Mouse (Mus musculus) midbrain, embryonic 16.5 days (tissue): ENCODE results near the gene Tnfrsf25. TPM values are rescaled to one million over a fixed set of nuclear protein-coding genes. Genes with fewer than 3 reads are reported as not detected.

Source experiments
- ATAC-seq: fragments of 200-750 bp; cut with Nextera tagmentation; 2 replicates; pipeline ENCODE4 v1.8.0; 2017; ENCODE audit warnings: moderate TSS enrichment
- H3K27ac ChIP-seq: fragments of 300-500 bp; sonication (generic); 2 replicates; pipeline ENCODE4 v1.5.1; 2014; ENCODE audit warnings: mild to moderate bottlenecking, low read length, mixed read lengths
- H3K27me3 ChIP-seq: fragments of 300-500 bp; sonication (generic); 2 replicates; pipeline ENCODE4 v1.6.1; 2014; ENCODE audit warnings: low read depth, low read length, mixed read lengths; ENCODE audit not compliant: control insufficient read depth, insufficient read depth
- H3K36me3 ChIP-seq: fragments of 300-500 bp; sonication (generic); 2 replicates; pipeline ENCODE4 v1.6.1; 2014; ENCODE audit warnings: mild to moderate bottlenecking, low read length, moderate library complexity, mixed read lengths; ENCODE audit not compliant: control insufficient read depth, insufficient read depth
- H3K4me1 ChIP-seq: fragments of 300-500 bp; sonication (generic); 2 replicates; pipeline ENCODE4 v1.6.1; 2014; ENCODE audit warnings: mild to moderate bottlenecking, low read length, mixed read lengths; ENCODE audit not compliant: control insufficient read depth, insufficient read depth
- H3K4me2 ChIP-seq: fragments of 300-500 bp; sonication (generic); 2 replicates; pipeline ENCODE4 v1.6.1; 2014; ENCODE audit warnings: mild to moderate bottlenecking, low read length, mixed read lengths
- H3K4me3 ChIP-seq: fragments of 300-500 bp; sonication (generic); 2 replicates; pipeline ENCODE4 v1.5.1; 2014; ENCODE audit warnings: low read depth, mild to moderate bottlenecking, low read length, moderate library complexity, mixed read lengths
- H3K9ac ChIP-seq: fragments of 300-500 bp; sonication (generic); 2 replicates; pipeline ENCODE4 v1.6.1; 2014; ENCODE audit warnings: low read depth, low read length, mixed read lengths
- H3K9me3 ChIP-seq: fragments of 300-500 bp; sonication (generic); replicated peaks from 2 replicates; pipeline ENCODE4 v1.6.1; 2014; ENCODE audit warnings: mild to moderate bottlenecking, low read length, mixed read lengths; ENCODE audit not compliant: control insufficient read depth, poor library complexity, severe bottlenecking
- WGBS: fragments of 180-500 bp; shearing (Covaris S2); extraction: QIAGEN DNeasy Blood & Tissue Kit; methylation state at CpG from one replicate; pipeline ENCODE4 v1.1.7; 2014; 5-methylcytosine and 5-hydroxymethylcytosine counted together
- polyA plus RNA-seq: library from polyadenylated mRNA; unstranded; fragments of >200 nt; fragmentation: Nextera tagmentation; extraction: Ambion mirVana; gene quantifications from 2 replicates; pipeline ENCODE4 v1.2.1, GENCODE M21; 2015

The Tnfrsf25 gene
- polyA plus RNA-seq, 1 experiment from 2014 or later, result 0.83 TPM

- H3K4me1 ChIP-seq, result no peaks in the 10 kb centered on the region; the same call in 1 of the 2 replicates
- no peak overlapping the region for H3K27ac ChIP-seq
- H3K9me3 ChIP-seq, result no peaks in the 10 kb centered on the region
- no peaks in the 10 kb centered on the region for H3K27me3 ChIP-seq
- no peak overlapping the region for H3K4me3 ChIP-seq
- no peak overlapping the region for H3K9ac ChIP-seq
- H3K36me3 ChIP-seq, result 0 out of 2 replicates have a peak, but pooled peaks cover 5% of the 10 kb centered on the region
- H3K4me2 ChIP-seq, result no peak overlapping the region
- WGBS, result 22% methylated on average over 11 of the region's 11 CpGs
- ATAC-seq, result no peak
Observed at GRCm38 (mm10) chr4:152097911-152098799, 17.6 kb upstream of the Tnfrsf25 start.

GRCm38 (mm10) chr4:152100541-152100940 is 15.2 kb upstream of the Tnfrsf25 start:
- no peak overlapping the region for H3K4me2 ChIP-seq
- no peaks in the 10 kb centered on the region; the same call in 1 of the 2 replicates for H3K4me1 ChIP-seq
- no peaks in the 10 kb centered on the region for H3K27me3 ChIP-seq
- no peaks in the 10 kb centered on the region for H3K9me3 ChIP-seq
- H3K27ac ChIP-seq, result no peak overlapping the region
- 0 out of 2 replicates have a peak, but pooled peaks cover 5% of the 10 kb centered on the region for H3K36me3 ChIP-seq
- no peak overlapping the region for H3K9ac ChIP-seq
- 81% methylated on average over 11 of the region's 11 CpGs for WGBS
- no peak overlapping the region for H3K4me3 ChIP-seq
- ATAC-seq, result no peak

DNA sequence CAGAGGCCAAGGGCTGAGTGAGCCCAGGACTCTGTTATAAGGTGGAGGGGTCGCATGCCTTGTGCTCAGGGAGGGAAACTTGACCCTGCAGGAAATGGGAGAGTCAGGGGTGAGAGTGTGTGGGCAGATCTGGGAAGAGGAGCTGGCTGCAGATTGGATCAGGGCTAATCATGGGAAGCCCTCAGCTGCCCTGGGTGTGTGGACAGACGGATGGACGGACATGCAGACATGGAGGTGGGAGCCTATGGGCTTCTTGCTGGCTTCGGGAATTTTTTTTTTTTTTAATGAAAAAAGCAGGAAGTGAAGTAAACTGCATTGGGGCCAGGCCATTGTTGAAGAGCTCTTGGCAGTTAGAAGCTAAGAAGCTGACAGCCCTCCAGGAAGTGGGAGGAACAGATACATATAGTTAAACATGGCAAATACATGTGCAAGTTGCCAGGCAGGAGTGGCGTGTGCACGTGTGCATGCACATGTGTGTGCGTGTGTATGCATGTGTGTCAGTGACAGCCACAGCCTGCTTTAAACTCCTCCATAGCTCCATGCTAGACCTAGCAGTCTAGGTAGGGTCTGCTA is 14.6 kb upstream of the Tnfrsf25 start:
- Histone ChIP-seq H3K9me3 (no peaks in the 10 kb centered on the region), H3K36me3 (0 out of 2 replicates have a peak, but pooled peaks cover 5% of the 10 kb centered on the region), H3K4me1 (no peaks in the 10 kb centered on the region; the same call in 1 of the 2 replicates), H3K27ac (no peak overlapping the region), H3K9ac (no peak overlapping the region), H3K4me2 (no peak overlapping the region), H3K4me3 (no peak overlapping the region), H3K27me3 (no peaks in the 10 kb centered on the region)
- no peak for ATAC-seq
- 89% methylated on average over 7 of the region's 7 CpGs for WGBS

- H3K9ac ChIP-seq, result no peak overlapping the region
- 95% methylated on average over 16 of the region's 16 CpGs for WGBS
- no peak overlapping the region for H3K4me2 ChIP-seq
- H3K27me3 ChIP-seq, result no peaks in the 10 kb centered on the region
- no peaks in the 10 kb centered on the region for H3K9me3 ChIP-seq
- no peak overlapping the region for H3K4me3 ChIP-seq
- ATAC-seq, result no peak
- H3K4me1 ChIP-seq, result no peaks in the 10 kb centered on the region
- no peak overlapping the region for H3K27ac ChIP-seq
- H3K36me3 ChIP-seq, result 0 out of 2 replicates have a peak, but pooled peaks cover 5% of the 10 kb centered on the region
Observed at GRCm38 (mm10) chr4:152101921-152102320, 13.8 kb upstream of the Tnfrsf25 start.

DNA sequence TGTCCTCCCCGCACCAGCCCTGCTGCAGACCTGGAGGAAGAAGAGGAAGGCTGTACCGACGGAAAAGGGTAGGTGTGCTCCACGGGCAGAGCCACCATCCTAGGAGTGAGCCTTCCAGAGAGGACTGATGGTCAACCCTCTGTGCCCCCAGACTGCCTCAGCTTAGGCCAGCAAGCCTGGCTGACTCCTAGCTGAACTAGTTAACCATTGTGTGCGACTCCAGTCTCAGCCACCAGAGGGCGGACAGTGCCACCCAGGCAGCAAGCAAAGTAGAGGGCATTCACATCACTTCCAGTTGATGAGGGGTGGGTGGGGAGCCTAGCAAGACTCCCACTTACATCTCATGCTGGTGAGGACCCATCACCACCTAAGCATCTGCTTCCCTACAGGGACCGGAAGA is 12.7 kb upstream of the Tnfrsf25 start:
- H3K27ac ChIP-seq, result no peak overlapping the region
- peaks cover 6% of the 10 kb centered on the region for H3K4me1 ChIP-seq
- H3K9me3 ChIP-seq, result no peaks in the 10 kb centered on the region
- H3K27me3 ChIP-seq, result no peaks in the 10 kb centered on the region
- H3K4me2 ChIP-seq, result no peak overlapping the region
- ATAC-seq, result no peak
- no peak overlapping the region for H3K4me3 ChIP-seq
- 0 out of 2 replicates have a peak, but pooled peaks cover 5% of the 10 kb centered on the region for H3K36me3 ChIP-seq
- no peak overlapping the region for H3K9ac ChIP-seq
- WGBS, result 36% methylated on average over 7 of the region's 7 CpGs

GRCm38 (mm10) chr4:152106746-152107145 is 9.0 kb upstream of the Tnfrsf25 start:
- Histone ChIP-seq H3K4me2 (no peak overlapping the region), H3K9me3 (no peaks in the 10 kb centered on the region), H3K4me3 (no peak overlapping the region), H3K27ac (no peak overlapping the region), H3K36me3 (0 out of 2 replicates have a peak, but pooled peaks cover 5% of the 10 kb centered on the region), H3K9ac (no peak overlapping the region), H3K4me1 (peaks cover 16% of the 10 kb centered on the region), H3K27me3 (no peaks in the 10 kb centered on the region)
- 61% methylated on average over 9 of the region's 9 CpGs for WGBS
- no peak for ATAC-seq

DNA sequence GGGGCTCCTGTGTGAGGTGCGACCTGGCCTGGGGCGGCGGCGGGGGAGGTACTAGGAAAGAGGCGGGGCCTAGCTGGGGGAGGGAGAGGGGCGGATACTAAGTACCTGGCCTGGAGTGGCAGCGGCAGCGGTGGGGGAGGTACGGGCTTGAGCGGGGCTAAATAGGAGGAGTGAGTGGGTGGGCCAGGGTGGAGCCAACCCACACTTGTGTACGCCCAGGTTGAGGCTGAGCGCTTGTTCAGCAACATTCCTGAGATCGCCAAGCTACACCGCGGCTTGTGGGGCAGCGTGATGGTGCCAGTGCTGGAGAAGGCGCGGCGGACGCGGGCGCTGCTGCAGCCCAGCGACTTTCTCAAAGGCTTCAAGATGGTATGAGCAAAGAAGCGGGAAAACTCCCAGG is 8.2 kb upstream of the Tnfrsf25 start:
- peak overlapping the region; percentile 53 for H3K9ac ChIP-seq
- peak; percentile 49 for ATAC-seq

DNA sequence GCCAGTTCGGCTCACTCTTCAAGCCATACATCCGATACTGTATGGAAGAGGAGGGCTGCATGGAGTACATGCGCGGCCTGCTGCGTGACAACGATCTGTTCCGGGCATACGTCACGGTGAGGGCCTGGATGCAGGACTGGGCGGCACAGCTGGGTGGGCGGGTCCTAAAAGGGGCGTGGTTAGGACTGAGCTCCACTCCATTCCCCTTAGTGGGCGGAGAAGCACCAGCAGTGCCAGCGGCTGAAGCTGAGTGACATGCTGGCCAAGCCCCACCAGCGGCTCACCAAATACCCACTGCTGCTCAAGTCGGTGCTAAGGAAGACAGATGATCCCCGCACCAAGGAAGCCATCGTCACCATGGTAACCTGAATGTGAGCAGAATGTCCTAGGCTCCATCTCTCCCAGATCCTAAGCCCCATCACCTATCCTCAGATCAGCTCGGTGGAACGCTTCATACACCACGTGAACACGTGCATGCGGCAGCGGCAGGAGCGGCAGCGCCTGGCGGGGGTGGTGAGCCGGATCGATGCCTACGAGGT is 7.7 kb upstream of the Tnfrsf25 start:
- Histone ChIP-seq H3K27ac (peak overlapping the region; percentile 68), H3K4me1 (peaks cover 16% of the 10 kb centered on the region), H3K4me2 (peak overlapping the region; percentile 56), H3K27me3 (no peaks in the 10 kb centered on the region), H3K9me3 (no peaks in the 10 kb centered on the region), H3K36me3 (peaks cover 8% of the 10 kb centered on the region), H3K9ac (peak overlapping the region; percentile 53), H3K4me3 (peak overlapping the region; percentile 31)
- peak; percentile 93 for ATAC-seq
- 6% methylated on average over 30 of the region's 30 CpGs for WGBS

More for the DNA sequence above, 8.2 kb upstream of the Tnfrsf25 start:
- Histone ChIP-seq H3K4me3 (peak overlapping the region; percentile 31), H3K9me3 (no peaks in the 10 kb centered on the region), H3K4me2 (peak overlapping the region; percentile 56), H3K27ac (peak overlapping the region; percentile 68), H3K36me3 (peaks cover 5% of the 10 kb centered on the region), H3K4me1 (peaks cover 16% of the 10 kb centered on the region), H3K27me3 (no peaks in the 10 kb centered on the region)
- 9% methylated on average over 24 of the region's 24 CpGs for WGBS
